Mouse (Mus musculus) heart, embryonic 14.5 days (tissue): ENCODE measurements at regions not wholly inside any gene's neighbourhood (a gene's known extent, or its start where the extent isn't known, plus 50 kb on each side); places are given as distances from the start of the nearest gene placed in this dataset.
"Not testable (repeated sequence)": the region's sequence is repeated elsewhere in the genome, so short reads cannot be mapped to it uniquely, and the experiment has no call there.

Experiments used
- ATAC-seq: fragments of 200-750 bp; cut with Nextera tagmentation; 2 replicates; pipeline ENCODE4 v1.8.0; 2017; ENCODE audit warnings: low read depth, moderate TSS enrichment; ENCODE audit not compliant: insufficient number of reproducible peaks, insufficient read depth, low FRiP score
- H3K27ac ChIP-seq, 2 experiments: fragments of 200-500 bp in 1 of 2; fragments of 300-500 bp in 1 of 2; sonication (generic) in 1 of 2; replicated peaks in 1 of 2; 2 replicates each; pipeline ENCODE4 v1.5.1; 2012 to 2014; ENCODE audit warnings: low read depth in 2 of 2, low read length in 2 of 2, control low read depth in 1 of 2, mild to moderate bottlenecking in 1 of 2, mixed read lengths in 1 of 2; ENCODE audit not compliant: control insufficient read depth in 1 of 2, insufficient read depth in 1 of 2
- H3K27me3 ChIP-seq: fragments of 300-500 bp; sonication (generic); 2 replicates; pipeline ENCODE4 v1.6.1; 2014; ENCODE audit warnings: mild to moderate bottlenecking, low read length, control low read depth; ENCODE audit not compliant: control insufficient read depth, insufficient read depth
- H3K36me3 ChIP-seq: fragments of 300-500 bp; sonication (generic); 2 replicates; pipeline ENCODE4 v1.6.1; 2014; ENCODE audit warnings: mild to moderate bottlenecking, control low read depth, low read length, mixed read lengths; ENCODE audit not compliant: control insufficient read depth, insufficient read depth
- H3K4me1 ChIP-seq, 2 experiments: fragments of 200-500 bp in 1 of 2; fragments of 300-500 bp in 1 of 2; sonication (generic) in 1 of 2; 2 replicates each; pipeline ENCODE4 v1.6.1; 2012 to 2014; ENCODE audit warnings: low read length in 2 of 2, control low read depth in 1 of 2, mixed read lengths in 1 of 2; ENCODE audit not compliant: control insufficient read depth in 2 of 2, insufficient read depth in 2 of 2
- H3K4me2 ChIP-seq: fragments of 300-500 bp; sonication (generic); 2 replicates; pipeline ENCODE4 v1.6.1; 2014; ENCODE audit warnings: mild to moderate bottlenecking, low read length
- H3K4me3 ChIP-seq, 2 experiments: fragments of 200-500 bp in 1 of 2; fragments of 300-500 bp in 1 of 2; sonication (generic) in 1 of 2; 2 replicates each; pipeline ENCODE4 v1.5.1; 2012 to 2014; ENCODE audit warnings: low read length in 2 of 2, mild to moderate bottlenecking in 2 of 2, control low read depth in 1 of 2, low read depth in 1 of 2, moderate library complexity in 1 of 2; ENCODE audit not compliant: control insufficient read depth in 1 of 2, insufficient read depth in 1 of 2
- H3K9ac ChIP-seq: fragments of 300-500 bp; sonication (generic); 2 replicates; pipeline ENCODE4 v1.6.1; 2014; ENCODE audit warnings: mild to moderate bottlenecking, low read length
- H3K9me3 ChIP-seq: fragments of 300-500 bp; sonication (generic); 2 replicates; pipeline ENCODE4 v1.6.1; 2016; ENCODE audit warnings: low read length, control low read depth; ENCODE audit not compliant: control insufficient read depth
- WGBS: fragments of 180-500 bp; shearing (Covaris S2); extraction: QIAGEN DNeasy Blood & Tissue Kit; methylation state at CpG from one replicate; pipeline ENCODE4 v1.1.7; 2014; 5-methylcytosine and 5-hydroxymethylcytosine counted together

DNA sequence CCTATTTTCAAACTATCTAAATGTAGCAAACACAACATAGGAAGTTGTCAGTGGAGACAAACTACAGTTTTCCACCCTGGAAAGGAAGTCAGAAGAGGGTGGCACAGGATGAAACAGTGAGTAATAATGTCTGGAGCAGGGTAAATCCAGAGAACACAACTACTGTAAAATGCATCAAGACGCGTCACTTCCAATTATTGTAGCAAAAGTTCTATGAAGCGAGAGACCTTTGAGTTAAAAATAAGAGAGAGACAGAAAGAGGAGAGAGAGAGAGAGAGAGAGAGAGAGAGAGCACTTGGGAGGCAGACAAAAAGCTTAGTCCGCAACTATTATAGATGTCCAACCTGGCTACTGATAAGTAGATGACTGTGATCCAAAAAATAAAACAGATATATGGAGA is 473.1 kb upstream of the Arid1b start:
- Histone ChIP-seq H3K9ac (no peak overlapping the region), H3K4me2 (no peak overlapping the region), H3K36me3 (no peaks in the 10 kb centered on the region), H3K27me3 (no peaks in the 10 kb centered on the region), H3K4me1 (peaks cover 0 to 3% of the 10 kb centered on the region in 2 experiments; a peak in 1 of 4 replicates), H3K4me3 (no peak overlapping the region), H3K27ac (no peak overlapping the region), H3K9me3 (no peaks in the 10 kb centered on the region)
- ATAC-seq, result no peak
- 86% methylated on average over 4 of the region's 4 CpGs for WGBS

DNA sequence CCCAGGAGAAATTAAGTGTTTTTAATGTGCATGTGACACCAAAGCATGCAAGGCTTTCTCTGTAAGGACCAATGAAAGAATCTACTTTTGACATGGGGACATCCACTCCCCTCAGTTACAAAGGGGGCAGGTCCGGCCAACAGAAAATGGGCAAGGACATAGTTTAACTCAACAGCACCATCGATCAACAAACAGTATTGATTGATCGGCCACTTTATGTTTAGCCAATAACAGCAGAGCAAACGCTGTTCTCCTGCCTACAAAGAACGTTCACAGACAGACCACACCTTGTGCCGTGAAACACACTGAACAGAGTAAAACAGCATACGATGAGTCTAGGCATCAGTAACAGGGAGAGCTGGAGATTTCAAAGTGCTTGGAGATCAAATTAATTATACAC is 467.7 kb upstream of the Arid1b start:
- H3K9me3 ChIP-seq, result no peaks in the 10 kb centered on the region

DNA sequence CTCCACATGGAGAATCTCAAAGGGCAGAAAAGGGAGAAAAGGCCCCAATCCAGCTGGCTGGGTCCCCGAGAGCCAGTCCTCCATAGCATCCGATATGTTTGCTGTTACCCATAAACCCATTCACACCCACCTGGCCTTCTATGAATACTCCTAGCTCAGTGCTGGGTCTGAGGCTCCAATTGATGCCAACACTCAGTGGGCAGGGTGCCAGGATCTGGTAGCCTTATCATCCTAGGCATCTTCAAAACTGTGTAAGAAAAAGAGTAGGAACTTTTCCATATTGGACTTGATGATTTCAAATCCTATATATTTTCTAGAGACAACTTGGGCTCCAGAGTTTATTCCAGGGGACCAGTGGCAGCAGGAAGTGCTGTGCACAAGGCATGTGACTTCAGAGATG is 462.0 kb upstream of the Arid1b start:
- no peak for ATAC-seq
- 81% methylated on average over 2 of the region's 2 CpGs for WGBS
- no peaks in the 10 kb centered on the region for H3K36me3 ChIP-seq

More for the DNA sequence above, 467.7 kb upstream of the Arid1b start:
- H3K9ac ChIP-seq, result no peak overlapping the region
- no peak overlapping the region for H3K27ac ChIP-seq
- no peak for ATAC-seq
- no peaks in the 10 kb centered on the region for H3K4me1 ChIP-seq
- no peak overlapping the region for H3K4me3 ChIP-seq
- H3K36me3 ChIP-seq, result no peaks in the 10 kb centered on the region
- H3K27me3 ChIP-seq, result no peaks in the 10 kb centered on the region
- no peak overlapping the region for H3K4me2 ChIP-seq
- WGBS, result 89% methylated on average over 7 of the region's 7 CpGs

DNA sequence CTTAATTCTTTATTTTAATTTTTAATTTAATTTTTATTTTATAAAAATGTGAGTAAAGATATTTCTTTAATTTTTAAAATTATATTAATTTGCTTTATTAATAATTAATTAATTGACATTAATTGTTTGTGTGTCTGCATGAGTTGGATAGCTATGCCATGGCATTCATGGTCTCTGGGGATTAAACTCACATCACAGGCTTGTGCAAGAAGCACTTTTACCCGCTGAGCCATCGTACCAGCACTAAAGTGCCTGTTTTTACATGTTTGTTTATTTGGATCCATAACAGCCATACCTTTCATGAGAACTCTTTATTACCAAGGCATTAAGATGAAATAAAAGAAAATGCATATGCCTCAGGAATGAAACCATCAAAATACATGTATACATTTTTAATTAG is 453.7 kb upstream of the Arid1b start:
- Histone ChIP-seq H3K4me3 (no peak overlapping the region), H3K27ac (no peak overlapping the region), H3K9me3 (no peaks in the 10 kb centered on the region), H3K9ac (no peak overlapping the region), H3K27me3 (no peaks in the 10 kb centered on the region), H3K4me1 (no peaks in the 10 kb centered on the region), H3K4me2 (no peak overlapping the region), H3K36me3 (no peaks in the 10 kb centered on the region)
- 90% methylated on average over 2 of the region's 2 CpGs for WGBS
- no peak for ATAC-seq

More for the DNA sequence above, 462.0 kb upstream of the Arid1b start:
- Histone ChIP-seq H3K27ac (no peak overlapping the region), H3K4me3 (no peak overlapping the region), H3K27me3 (no peaks in the 10 kb centered on the region), H3K4me1 (no peaks in the 10 kb centered on the region), H3K9ac (no peak overlapping the region), H3K9me3 (no peaks in the 10 kb centered on the region), H3K4me2 (no peak overlapping the region)

DNA sequence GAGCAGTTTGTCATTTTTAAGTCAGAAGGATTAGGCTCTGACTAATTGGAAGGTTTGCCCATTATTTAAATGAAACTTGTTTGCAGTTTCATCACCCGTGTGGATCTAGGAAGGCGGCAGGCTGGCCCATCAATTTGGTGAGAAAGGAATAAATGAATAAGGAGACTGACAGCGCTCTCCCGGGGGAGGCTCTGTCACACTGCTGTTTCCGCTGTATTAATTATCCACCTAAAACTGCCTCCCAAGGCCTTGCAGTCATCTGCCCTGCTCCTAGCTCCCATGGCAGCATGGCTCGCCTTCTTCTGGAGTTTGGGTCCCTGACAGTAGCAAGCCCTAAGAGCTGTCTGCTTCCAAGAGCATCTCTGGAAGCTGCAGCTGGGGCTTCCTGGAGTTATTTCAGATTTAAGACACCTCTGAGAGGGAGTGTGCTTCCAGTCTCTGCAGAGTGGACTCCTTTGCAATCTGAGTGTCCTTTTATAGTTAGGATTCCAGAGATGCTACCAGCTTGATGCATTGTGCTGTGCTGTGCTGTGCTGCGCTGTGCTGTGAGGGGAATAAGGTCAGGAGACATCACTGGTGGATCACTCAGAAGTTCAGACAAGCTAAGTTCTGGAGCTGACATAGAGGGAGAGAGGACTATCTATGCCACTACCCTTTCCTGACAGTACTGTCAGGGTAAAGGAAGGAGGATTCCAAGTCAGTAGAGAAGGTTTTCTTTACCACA is 452.9 kb upstream of the Arid1b start:
- WGBS, result 46% methylated on average over 7 of the region's 7 CpGs
- ATAC-seq, result no peak

DNA sequence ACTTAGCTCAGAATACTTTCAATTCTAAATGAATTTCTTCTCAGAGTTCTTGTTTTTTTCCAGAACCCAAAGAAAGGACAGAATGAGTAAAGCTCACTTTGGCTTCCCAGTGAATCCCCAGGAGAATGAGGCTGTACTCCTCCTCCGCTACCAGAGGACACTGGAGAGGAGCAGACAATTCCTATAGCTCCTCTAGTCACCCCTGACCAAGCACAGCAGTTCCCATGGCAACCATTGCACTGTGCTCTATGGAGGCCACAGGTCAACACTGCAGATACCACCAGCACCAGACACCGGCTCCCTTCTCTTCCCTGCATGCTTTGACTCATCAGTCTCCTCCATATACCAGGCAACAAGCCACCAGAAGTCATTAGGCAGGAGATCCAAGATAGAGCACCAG is 447.6 kb upstream of the Arid1b start:
- ATAC-seq, result no peak
- Histone ChIP-seq H3K36me3 (no peaks in the 10 kb centered on the region), H3K9ac (no peak overlapping the region), H3K4me1 (no peaks in the 10 kb centered on the region), H3K4me3 (no peak overlapping the region), H3K9me3 (no peaks in the 10 kb centered on the region), H3K4me2 (no peak overlapping the region), H3K27ac (no peak overlapping the region), H3K27me3 (no peaks in the 10 kb centered on the region)
- 66% methylated on average over 2 of the region's 2 CpGs for WGBS

More for the DNA sequence above, 452.9 kb upstream of the Arid1b start:
- Histone ChIP-seq H3K36me3 (no peaks in the 10 kb centered on the region), H3K4me2 (no peak overlapping the region), H3K27me3 (no peaks in the 10 kb centered on the region), H3K9me3 (no peaks in the 10 kb centered on the region), H3K27ac (no peak overlapping the region), H3K4me3 (no peak overlapping the region), H3K4me1 (no peaks in the 10 kb centered on the region), H3K9ac (no peak overlapping the region)

DNA sequence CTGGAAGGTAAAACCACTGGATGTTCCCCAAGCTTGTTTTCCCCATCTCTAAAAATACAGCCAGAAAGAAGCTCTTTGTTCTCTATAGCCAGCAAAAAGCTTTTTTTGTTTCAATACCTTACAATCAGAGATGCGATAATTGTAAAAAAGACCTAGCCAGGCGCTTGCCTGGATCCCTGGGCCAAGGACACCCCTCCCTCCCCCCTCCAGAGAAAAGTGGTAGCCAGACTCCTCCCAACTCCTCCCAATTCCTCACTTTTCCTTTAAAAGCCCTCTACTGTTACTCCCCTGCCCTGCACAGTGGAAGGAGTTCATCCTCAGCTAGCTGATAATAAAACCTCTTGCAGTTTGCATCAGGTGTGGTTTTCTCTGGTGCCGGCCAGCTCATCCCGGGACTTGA is 441.1 kb upstream of the Arid1b start:
- H3K27ac ChIP-seq, H3K4me2 ChIP-seq, H3K9me3 ChIP-seq, H3K36me3 ChIP-seq, H3K27me3 ChIP-seq, ATAC-seq, H3K9ac ChIP-seq, H3K4me3 ChIP-seq, H3K4me1 ChIP-seq: not testable (repeated sequence)
- 80% methylated on average over 4 of the region's 4 CpGs for WGBS

DNA sequence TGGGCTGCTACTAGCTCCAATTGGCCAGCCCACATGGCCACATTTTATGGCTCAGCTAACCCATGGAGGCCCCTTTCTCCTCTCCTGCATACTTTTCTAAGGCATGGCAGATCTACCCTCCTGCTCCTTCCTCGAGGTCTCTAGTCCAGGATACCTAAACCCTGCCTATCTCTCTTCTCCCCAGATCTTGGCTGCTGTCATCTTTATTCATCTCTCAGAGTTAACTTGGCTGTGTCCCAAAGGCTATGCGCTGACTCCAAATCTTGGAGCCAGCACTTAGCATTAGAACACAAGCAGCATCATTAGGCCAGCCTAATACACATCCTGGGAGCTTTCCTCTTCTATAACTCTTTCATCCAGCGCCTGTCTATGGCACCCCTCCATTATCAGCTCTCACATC is 430.5 kb upstream of the Arid1b start:
- no peak for ATAC-seq
- Histone ChIP-seq H3K9me3 (no peaks in the 10 kb centered on the region), H3K27me3 (no peaks in the 10 kb centered on the region), H3K4me1 (no peaks in the 10 kb centered on the region), H3K36me3 (no peaks in the 10 kb centered on the region), H3K27ac (no peak overlapping the region), H3K4me2 (no peak overlapping the region), H3K9ac (no peak overlapping the region), H3K4me3 (no peak overlapping the region)
- 69% methylated on average over 3 of the region's 3 CpGs for WGBS
